Mouse (Mus musculus) MEL (cell line): ENCODE results near the gene Fhl2. TPM values are rescaled to one million over a fixed set of nuclear protein-coding genes. Genes with fewer than 3 reads are reported as not detected.

ENCODE experiments used
- DNase-seq: peaks from one replicate; pipeline ENCODE4 v3.0.0; 2011; ENCODE audit warnings: low read depth, low spot score
- H3K27ac ChIP-seq: 2 replicates; pipeline ENCODE4 v1.5.1; 2012; ENCODE audit warnings: low read depth, mild to moderate bottlenecking, control low read depth, low read length, moderate library complexity; ENCODE audit not compliant: control insufficient read depth
- H3K27me3 ChIP-seq, 2 experiments: fragments of 150-350 bp in 1 of 2; sonication (generic) in 1 of 2; 2 replicates each; pipeline ENCODE4 v1.6.1; 2012; ENCODE audit warnings: low read length in 2 of 2, mild to moderate bottlenecking in 2 of 2, improper control_type of control experiment in 1 of 2, moderate library complexity in 1 of 2; ENCODE audit not compliant: insufficient read depth in 2 of 2, control insufficient read depth in 1 of 2
- H3K36me3 ChIP-seq, 2 experiments: 2 replicates each; pipeline ENCODE4 v1.6.1; 2012 to 2014; ENCODE audit warnings: low read length in 2 of 2, improper control_type of control experiment in 1 of 2, inconsistent platforms in 1 of 2, mild to moderate bottlenecking in 1 of 2; ENCODE audit not compliant: insufficient read depth in 2 of 2, control insufficient read depth in 1 of 2
- H3K4me1 ChIP-seq, 2 experiments: fragments of 150-350 bp in 1 of 2; sonication (generic) in 1 of 2; 2 replicates each; pipeline ENCODE4 v1.6.1; 2012; ENCODE audit warnings: low read length in 2 of 2, improper control_type of control experiment in 1 of 2, mild to moderate bottlenecking in 1 of 2; ENCODE audit not compliant: insufficient read depth in 2 of 2, control insufficient read depth in 1 of 2
- H3K4me3 ChIP-seq, 2 experiments: fragments of 150-350 bp in 1 of 2; sonication (generic) in 1 of 2; 2 replicates each; pipeline ENCODE4 v1.5.1; 2012; ENCODE audit warnings: low read depth in 2 of 2, low read length in 2 of 2, mild to moderate bottlenecking in 2 of 2, moderate library complexity in 2 of 2, control low read depth in 1 of 2, improper control_type of control experiment in 1 of 2; ENCODE audit not compliant: control insufficient read depth in 1 of 2, insufficient read depth in 1 of 2
- H3K79me2 ChIP-seq: 2 replicates; pipeline ENCODE4 v1.6.1; 2012; ENCODE audit warnings: mild to moderate bottlenecking, low read length, moderate library complexity; ENCODE audit not compliant: control insufficient read depth, poor library complexity, insufficient read depth
- H3K9ac ChIP-seq: 2 replicates; pipeline ENCODE4 v1.6.1; 2012; ENCODE audit warnings: low read depth, mild to moderate bottlenecking, control low read depth, low read length, moderate library complexity; ENCODE audit not compliant: control insufficient read depth, poor library complexity, severe bottlenecking
- H3K9me3 ChIP-seq: fragments of 150-350 bp; sonication (generic); replicated peaks from 2 replicates; pipeline ENCODE4 v1.6.1; 2012; ENCODE audit warnings: mild to moderate bottlenecking, low read length, improper control_type of control experiment, moderate library complexity; ENCODE audit not compliant: insufficient read depth
- CHD1 ChIP-seq: IDR thresholded peaks from 2 replicates; pipeline ENCODE4 v1.6.1; 2012; ENCODE audit warnings: low read depth, mild to moderate bottlenecking, inconsistent platforms, low read length, improper control_type of control experiment
- CTCF ChIP-seq, 3 experiments: IDR thresholded peaks in 2 of 3; conservative IDR thresholded peaks in 1 of 3; 2 replicates each; pipeline ENCODE4 v1.5.1; 2011 to 2012; ENCODE audit warnings: low read length in 3 of 3, low read depth in 2 of 3, mild to moderate bottlenecking in 2 of 3, improper control_type of control experiment in 1 of 3, inconsistent platforms in 1 of 3, mixed read lengths in 1 of 3, moderate library complexity in 1 of 3; ENCODE audit not compliant: control insufficient read depth in 1 of 3, insufficient read depth in 1 of 3, poor library complexity in 1 of 3, severe bottlenecking in 1 of 3
- E2F4 ChIP-seq: IDR thresholded peaks from 2 replicates; pipeline ENCODE4 v1.6.1; 2011; ENCODE audit warnings: low read depth, low read length, improper control_type of control experiment, borderline replicate concordance
- EP300 ChIP-seq, 2 experiments: IDR thresholded peaks; 2 replicates each; pipeline ENCODE4 v1.6.1; 2011; ENCODE audit warnings: improper control_type of control experiment in 2 of 2, low read length in 2 of 2, low read depth in 1 of 2, mild to moderate bottlenecking in 1 of 2
- GABPA ChIP-seq: IDR thresholded peaks from 2 replicates; pipeline ENCODE4 v1.6.1; 2012; ENCODE audit warnings: low read depth, mild to moderate bottlenecking, inconsistent platforms, low read length, improper control_type of control experiment, moderate library complexity
- GATA1 ChIP-seq: IDR thresholded peaks from 2 replicates; pipeline ENCODE4 v1.6.1; 2011; ENCODE audit warnings: low read depth, low read length, improper control_type of control experiment
- MAFK ChIP-seq: IDR thresholded peaks from 2 replicates; pipeline ENCODE4 v1.6.1; 2011; ENCODE audit warnings: low read depth, mild to moderate bottlenecking, low read length, improper control_type of control experiment, borderline replicate concordance
- MAX ChIP-seq: IDR thresholded peaks from 2 replicates; pipeline ENCODE4 v1.6.1; 2011; ENCODE audit warnings: low read length, improper control_type of control experiment
- MAZ ChIP-seq: IDR thresholded peaks from 2 replicates; pipeline ENCODE4 v1.6.1; 2012; ENCODE audit warnings: low read depth, mild to moderate bottlenecking, inconsistent platforms, low read length, improper control_type of control experiment
- MYB ChIP-seq: IDR thresholded peaks from 2 replicates; pipeline ENCODE4 v1.6.1; 2011; ENCODE audit warnings: mild to moderate bottlenecking, low read depth, low read length, improper control_type of control experiment
- POLR2A ChIP-seq, 2 experiments: IDR thresholded peaks; 2 replicates each; pipeline ENCODE4 v1.6.1; 2011 to 2012; ENCODE audit warnings: low read length in 2 of 2, mild to moderate bottlenecking in 2 of 2, control low read depth in 1 of 2, improper control_type of control experiment in 1 of 2, low read depth in 1 of 2, moderate library complexity in 1 of 2; ENCODE audit not compliant: control insufficient read depth in 1 of 2, insufficient read depth in 1 of 2, poor library complexity in 1 of 2
- POLR2AphosphoS2 ChIP-seq: IDR thresholded peaks from 2 replicates; pipeline ENCODE4 v1.6.1; 2011; ENCODE audit warnings: low read length, improper control_type of control experiment
- RCOR1 ChIP-seq: IDR thresholded peaks from 2 replicates; pipeline ENCODE4 v1.6.1; 2012; ENCODE audit warnings: low read depth, mild to moderate bottlenecking, inconsistent platforms, low read length, improper control_type of control experiment
- SIN3A ChIP-seq: IDR thresholded peaks from 2 replicates; pipeline ENCODE4 v1.6.1; 2012; ENCODE audit warnings: low read length, improper control_type of control experiment, inconsistent platforms
- SMC3 ChIP-seq: IDR thresholded peaks from 2 replicates; pipeline ENCODE4 v1.6.1; 2011; ENCODE audit warnings: low read depth, low read length, improper control_type of control experiment
- TBP ChIP-seq: IDR thresholded peaks from 2 replicates; pipeline ENCODE4 v1.8.0; 2011; ENCODE audit warnings: low read depth, low read length, improper control_type of control experiment
- ZC3H11A ChIP-seq: IDR thresholded peaks from 2 replicates; pipeline ENCODE4 v1.6.1; 2012; ENCODE audit warnings: low read depth, mild to moderate bottlenecking, inconsistent platforms, low read length, improper control_type of control experiment
- ZNF384 ChIP-seq: IDR thresholded peaks from 2 replicates; pipeline ENCODE4 v1.6.1; 2012; ENCODE audit warnings: low read depth, mild to moderate bottlenecking, inconsistent platforms, low read length, improper control_type of control experiment
- polyA plus RNA-seq, 2 experiments: library from polyadenylated mRNA; stranded (reverse) in 1 of 2; unstranded in 1 of 2; fragments of >175 nt in 1 of 2; fragments of >200 nt in 1 of 2; gene quantifications; 2 replicates each; pipeline versions ENCODE4 v1.2.1 to v1.2.4; 2012; ENCODE audit warnings: low replicate concordance in 2 of 2, low read depth in 1 of 2; ENCODE audit not compliant: insufficient read length in 2 of 2, insufficient read depth in 1 of 2, missing spikeins in 1 of 2
- total RNA-seq: library from RNA; depleted of rRNA; stranded (reverse); fragments of 300-350 nt; gene quantifications from 2 replicates; pipeline ENCODE4 v1.2.3, GENCODE M21; 2012

The Fhl2 gene
- total and polyA plus RNA-seq, 3 experiments = not detected

DNA sequence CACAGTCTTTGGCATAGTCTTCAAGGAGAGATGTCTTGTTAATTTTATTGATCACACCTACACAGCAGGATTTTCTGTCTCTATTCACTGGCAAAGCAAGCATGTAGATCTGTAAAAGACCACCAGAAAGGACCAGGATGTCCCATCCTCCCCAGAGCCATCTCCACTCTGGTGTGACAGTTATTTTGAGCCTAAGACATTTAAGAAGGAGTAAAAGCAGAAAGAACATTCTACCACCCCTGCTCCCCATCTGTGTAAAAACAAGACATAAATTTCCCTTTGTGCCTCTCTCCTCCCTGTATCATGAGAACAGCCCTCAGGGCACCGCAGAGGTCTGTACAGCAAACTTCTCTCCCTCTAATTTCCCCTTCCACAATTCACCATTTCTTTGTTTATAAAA lies 18.0 kb downstream of the Fhl2 start:
- no peak for DNase-seq
- H3K4me1 ChIP-seq = no peaks in the 10 kb centered on the region
- no peak for TF ChIP-seq SIN3A
- H3K27ac ChIP-seq = no peak overlapping the region
- no peaks in the 10 kb centered on the region for H3K79me2 ChIP-seq
- no peaks in the 10 kb centered on the region; a peak in 1 of 4 replicates for H3K27me3 ChIP-seq
- no peaks in the 10 kb centered on the region for H3K36me3 ChIP-seq
- no peak overlapping the region for H3K4me3 ChIP-seq
- H3K9me3 ChIP-seq = no peaks in the 10 kb centered on the region
- no peak overlapping the region for H3K9ac ChIP-seq

- Histone ChIP-seq H3K27ac (no peak overlapping the region), H3K9ac (no peak overlapping the region), H3K4me3 (no peak overlapping the region), H3K27me3 (no peaks in the 10 kb centered on the region; a peak in 1 of 4 replicates), H3K36me3 (no peaks in the 10 kb centered on the region), H3K9me3 (no peaks in the 10 kb centered on the region), H3K4me1 (no peaks in the 10 kb centered on the region), H3K79me2 (no peaks in the 10 kb centered on the region)
- TF ChIP-seq SIN3A (no peak), MAX (no peak), MYB (no peak), GATA1 (no peak), MAFK (no peak), CTCF (IDR thresholded peaks at IDR 0.05 in 2 of 3, conservative IDR thresholded peaks at IDR 0.05 in 1 of 3; ENCODE audit: control insufficient read depth in 1 of 3, insufficient read depth in 1 of 3, low read depth in 2 of 3, low read length in 3 of 3, poor library complexity in 1 of 3, severe bottlenecking in 1 of 3) (no peak), E2F4 (no peak), ZC3H11A (no peak), POLR2A (IDR thresholded peaks at IDR 0.05; ENCODE audit: control insufficient read depth in 1 of 2, insufficient read depth in 1 of 2, low read depth in 1 of 2, low read length in 2 of 2, poor library complexity in 1 of 2) (no peak), GABPA (no peak), RCOR1 (no peak), ZNF384 (no peak), POLR2AphosphoS2 (no peak), EP300 (IDR thresholded peaks at IDR 0.05; ENCODE audit: low read depth in 1 of 2, low read length in 2 of 2) (no peak), CHD1 (no peak), TBP (no peak), MAZ (no peak), SMC3 (no peak)
- TF ChIP-seq, all 39 proteins: peak for 0
- DNase-seq = no peak
Observed at GRCm38 (mm10) chr1:43178378-43178777, 18.4 kb downstream of the Fhl2 start.
